Mouse (Mus musculus) E14TG2a.4 (cell line): ENCODE results near the gene Oaz1.

ENCODE experiments used
- CTCF ChIP-seq: conservative IDR thresholded peaks from 2 replicates; pipeline ENCODE4 v1.5.1; 2014; ENCODE audit warnings: low read length
- NANOG ChIP-seq: IDR thresholded peaks from 2 replicates; pipeline ENCODE4 v1.6.1; 2014; ENCODE audit warnings: borderline replicate concordance, low read length, mixed read lengths
- POU5F1 ChIP-seq: IDR thresholded peaks from 2 replicates; pipeline ENCODE4 v1.6.1; 2014; ENCODE audit warnings: low read length, borderline replicate concordance

GRCm38 (mm10) chr10:80835617-80836016 lies 9.2 kb downstream of the Oaz1 start:
- no peak for TF ChIP-seq CTCF
- TF ChIP-seq POU5F1, result no peak
- no peak for TF ChIP-seq NANOG
